21 mouse cellular contexts compared by ENCODE assay signal in genomic region chr19:32958276-32958675, GRCm38 (mm10).
"Had no signal": no experiment of that assay in that cellular context is flagged by ENCODE, and none has a peak within 500 bp of the region (broad histone marks: within the 10 kb centered on the region; RNA-seq: fewer than 3 reads in every experiment).

No protein-coding gene starts in this region.

- H3K9me3 ChIP-seq: kidney, embryonic 15.5 days; limb, embryonic 13.5 days; liver, embryonic 12.5 days; liver, embryonic 15.5 days; midbrain, embryonic 12.5 days; midbrain, embryonic 15.5 days; neural tube, embryonic 12.5 days; neural tube, embryonic 15.5 days; stomach, embryonic 15.5 days had no signal

- H3K27me3 ChIP-seq: kidney, embryonic 15.5 days; liver, embryonic 15.5 days; midbrain, embryonic 15.5 days; neural tube, embryonic 12.5 days; neural tube, embryonic 15.5 days; stomach, embryonic 15.5 days had no signal

- H3K27ac ChIP-seq: kidney, embryonic 15.5 days; limb, embryonic 13.5 days; liver, embryonic 12.5 days; liver, embryonic 15.5 days; macrophage; midbrain, embryonic 12.5 days; midbrain, embryonic 15.5 days; neural tube, embryonic 12.5 days; neural tube, embryonic 15.5 days; stomach, embryonic 15.5 days had no signal

- H3K4me3 ChIP-seq: kidney, embryonic 15.5 days; limb, embryonic 13.5 days; liver, embryonic 12.5 days; liver, embryonic 15.5 days; midbrain, embryonic 12.5 days; midbrain, embryonic 15.5 days; neural tube, embryonic 12.5 days; neural tube, embryonic 15.5 days; stomach, embryonic 15.5 days had no signal

- DNase-seq: kidney, adult 8-10 months; kidney, postnatal 10 days; kidney, postnatal 36 days; left cerebral cortex, postnatal 4 days; liver; lung, adult 2 months; lung, postnatal 14 days; retina, postnatal 1 day; right cerebral cortex, postnatal 25 days; spleen, adult 18-20 months; thymus, postnatal 25 days had no signal

- H3K9ac ChIP-seq: kidney, embryonic 15.5 days; limb, embryonic 13.5 days; liver, embryonic 12.5 days; liver, embryonic 15.5 days; midbrain, embryonic 12.5 days; midbrain, embryonic 15.5 days; neural tube, embryonic 12.5 days; neural tube, embryonic 15.5 days; stomach, embryonic 15.5 days had no signal

- H3K36me3 ChIP-seq: kidney, embryonic 15.5 days; limb, embryonic 13.5 days; liver, embryonic 12.5 days; liver, embryonic 15.5 days; midbrain, embryonic 12.5 days; midbrain, embryonic 15.5 days; neural tube, embryonic 12.5 days; neural tube, embryonic 15.5 days; stomach, embryonic 15.5 days had no signal
